Mouse (Mus musculus) retina, adult 2 months (tissue): Measurements from ENCODE around the gene Pds5b.
"Not testable (repeated sequence)": the region's sequence is repeated elsewhere in the genome, so short reads cannot be mapped to it uniquely, and the experiment has no call there.

Experiments
- DNase-seq: peaks from one replicate; pipeline ENCODE4 v3.0.0-alpha.2; 2012; ENCODE audit warnings: low read depth, low spot score

Gene Pds5b

DNA sequence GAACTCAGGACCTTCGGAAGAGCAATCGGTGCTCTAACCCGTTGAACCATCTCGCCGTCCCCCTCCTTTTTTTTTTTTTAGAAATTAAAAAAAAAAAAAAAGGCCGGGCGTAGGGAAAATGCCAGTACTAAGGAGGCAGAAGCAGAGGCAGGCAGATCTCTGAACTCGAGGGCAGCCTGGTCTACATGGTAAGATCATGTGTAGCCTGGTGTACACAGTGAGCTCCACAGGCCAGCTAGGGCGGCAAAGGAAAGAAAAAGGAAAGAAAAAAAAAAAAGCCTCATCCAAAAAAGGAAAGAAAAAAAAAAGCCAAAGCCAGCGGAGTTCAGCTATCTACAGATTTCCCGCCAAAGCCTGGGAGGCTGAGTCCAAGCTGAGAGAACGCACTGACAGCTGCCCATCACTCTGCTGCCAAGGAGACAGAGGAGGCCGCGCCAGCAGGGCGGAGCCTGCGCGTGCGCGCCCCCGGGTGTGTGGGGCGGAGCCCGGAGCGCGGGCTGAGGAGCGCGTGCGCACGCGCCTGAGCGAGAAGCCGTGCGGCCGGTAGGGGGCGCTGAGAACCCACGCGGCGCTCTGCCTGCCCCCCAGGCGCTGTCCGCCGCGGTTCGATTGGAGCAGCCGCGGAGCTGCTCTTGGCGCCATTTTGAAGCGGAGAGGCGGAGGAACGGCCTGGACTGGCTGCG is at the start of gene Pds5b:
Gene Pds5b, plus strand, starts transcription at position 587 of the 683 bp plus-strand sequence.
- DNase-seq: peak; percentile 95

DNA sequence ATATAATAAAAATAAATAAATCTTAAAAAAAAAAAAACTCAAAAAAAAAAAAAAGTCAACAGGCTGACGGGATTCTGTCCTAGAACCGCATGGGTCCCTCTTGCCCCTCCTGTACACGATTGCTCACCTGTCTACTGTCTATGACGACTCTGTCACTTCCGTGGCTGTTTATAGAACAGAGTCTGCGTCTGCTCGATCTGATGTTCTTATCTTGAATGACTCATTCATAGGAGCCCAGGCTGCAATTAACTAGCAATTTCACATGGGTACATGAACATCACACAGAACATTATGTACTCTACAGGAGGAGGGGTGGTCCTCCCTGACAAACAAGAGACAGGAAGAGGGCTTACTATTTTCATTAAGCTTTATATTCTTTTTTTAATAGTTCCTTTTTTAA is 48.0 kb upstream of the Pds5b start:
- DNase-seq: no peak

DNA sequence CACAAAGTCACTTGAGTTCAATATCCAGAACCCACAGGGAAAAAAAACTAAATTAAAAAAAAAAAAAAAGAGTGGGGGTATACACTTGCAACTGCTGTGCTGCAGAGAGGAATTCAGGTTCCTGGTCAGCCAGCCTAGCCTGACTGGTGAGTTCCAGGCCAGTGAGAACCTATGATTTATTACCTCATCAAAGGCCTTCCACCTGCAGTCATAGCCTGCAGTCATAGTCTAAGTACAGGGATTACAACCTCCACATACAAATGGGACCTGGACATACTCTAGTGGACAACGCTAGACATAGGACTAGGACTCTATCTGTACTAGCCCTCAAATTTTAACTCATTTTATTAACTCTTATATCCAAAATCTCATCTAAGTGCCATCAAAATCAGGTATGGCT is 44.3 kb upstream of the Pds5b start:
- no peak for DNase-seq

DNA sequence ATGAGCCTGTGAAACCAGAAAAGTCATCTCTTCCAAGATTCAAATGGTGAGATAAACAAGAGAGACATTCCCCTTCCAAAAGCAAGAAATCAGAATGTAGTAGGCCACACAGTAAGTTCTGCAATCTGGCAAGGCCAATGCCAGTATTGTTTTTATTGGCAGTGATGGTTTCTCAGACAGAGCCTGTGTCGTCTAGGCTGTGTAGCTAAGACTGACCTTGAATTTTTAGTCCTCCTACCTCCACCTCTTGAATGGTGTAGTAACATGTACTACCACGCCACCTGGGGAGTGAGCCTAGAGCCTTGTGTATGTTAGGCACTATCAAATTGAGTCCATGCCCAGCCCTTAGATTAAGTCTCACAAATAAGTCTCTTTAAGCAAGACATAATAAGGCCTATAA is 43.8 kb upstream of the Pds5b start:
- no peak for DNase-seq

DNA sequence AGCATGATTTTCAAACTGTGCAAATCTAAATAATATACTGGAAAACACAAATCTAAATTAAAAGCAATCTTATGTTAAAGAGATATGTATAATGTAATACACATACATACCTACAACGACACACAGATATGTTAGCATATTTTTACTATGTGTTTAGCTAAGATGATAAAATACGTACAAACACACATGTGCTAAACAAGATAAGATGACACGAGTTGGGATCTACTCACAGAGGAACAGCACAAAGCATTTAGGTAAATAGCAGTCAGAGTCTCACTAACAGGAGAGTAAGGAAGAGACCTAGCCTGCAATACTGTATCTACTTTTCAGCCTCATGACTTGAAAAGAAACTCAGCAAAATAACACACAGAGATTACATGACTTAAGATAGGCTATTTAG is 32.1 kb upstream of the Pds5b start:
- no peak for DNase-seq

DNA sequence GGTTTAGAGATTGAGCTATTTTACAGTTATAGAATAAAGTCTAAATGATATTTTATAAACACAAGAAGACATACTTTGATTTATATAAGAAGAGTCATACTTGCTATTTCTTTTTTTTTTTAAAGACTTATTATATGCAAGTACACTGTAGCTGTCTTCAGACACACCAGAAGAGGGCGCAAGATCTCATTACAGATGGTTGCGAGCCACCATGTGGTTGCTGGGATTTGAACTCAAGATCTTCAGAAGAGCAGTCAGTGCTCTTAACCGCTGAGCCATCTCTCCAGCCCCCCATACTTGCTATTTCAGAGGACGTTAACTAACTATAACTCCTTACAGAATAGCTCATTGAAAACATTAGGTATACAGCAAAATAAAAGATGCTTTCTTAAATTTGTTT is 30.1 kb upstream of the Pds5b start:
- not testable (repeated sequence) for DNase-seq

DNA sequence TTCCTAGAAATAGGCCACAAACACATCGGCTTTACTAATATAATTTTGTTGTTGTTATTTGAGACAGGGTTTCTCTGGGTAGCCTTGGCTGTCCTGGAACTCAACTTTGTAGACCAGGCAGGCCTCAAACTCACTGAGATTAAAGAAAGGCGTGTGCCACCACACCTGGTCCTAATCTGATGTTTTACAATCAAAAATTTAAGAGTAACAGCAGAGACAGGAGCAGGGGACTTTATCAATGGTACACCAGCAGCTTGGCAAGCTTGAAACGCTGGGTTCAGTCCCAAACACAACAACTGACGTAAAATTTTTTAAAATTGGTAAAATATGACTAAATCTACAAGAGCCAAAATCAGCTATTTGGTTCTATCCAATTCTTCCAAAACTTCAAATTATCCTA is 28.6 kb upstream of the Pds5b start:
- no peak for DNase-seq

DNA sequence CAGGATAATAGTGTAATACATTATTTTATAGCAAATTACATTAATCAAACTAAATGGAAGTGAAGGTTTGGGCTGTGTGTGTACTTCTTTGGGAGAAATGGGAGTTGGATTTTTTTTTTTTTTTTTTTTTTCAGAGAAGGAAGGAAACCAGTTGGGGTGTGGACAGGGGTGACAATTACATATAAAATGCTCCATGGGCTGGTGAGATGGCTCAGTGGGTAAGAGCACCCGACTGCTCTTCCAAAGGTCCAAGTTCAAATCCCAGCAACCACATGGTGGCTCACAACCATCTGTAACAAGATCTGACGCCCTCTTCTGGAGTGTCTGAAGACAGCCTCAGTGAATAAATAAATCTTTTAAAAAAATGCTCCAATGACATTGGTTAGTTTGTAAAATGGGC is 21.0 kb upstream of the Pds5b start:
- DNase-seq: no peak

DNA sequence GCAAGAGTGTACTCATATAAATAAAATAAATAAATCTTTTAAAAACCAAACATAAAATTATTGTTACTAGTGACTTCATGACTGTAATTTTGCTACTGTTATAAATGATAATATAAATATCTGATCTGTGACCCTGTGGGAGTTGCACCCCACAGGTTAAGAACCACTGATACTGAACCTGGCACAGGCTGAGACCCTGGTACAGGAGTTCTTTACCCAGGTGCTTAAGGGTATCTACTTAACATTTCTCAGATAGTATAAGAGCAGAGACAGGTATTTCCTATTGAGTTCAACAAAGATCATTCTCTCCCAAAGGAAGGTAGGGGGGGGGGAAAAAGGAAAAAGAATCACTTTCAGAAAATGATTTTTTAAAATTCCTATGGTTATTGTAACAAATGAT is 19.0 kb upstream of the Pds5b start:
- DNase-seq: no peak

DNA sequence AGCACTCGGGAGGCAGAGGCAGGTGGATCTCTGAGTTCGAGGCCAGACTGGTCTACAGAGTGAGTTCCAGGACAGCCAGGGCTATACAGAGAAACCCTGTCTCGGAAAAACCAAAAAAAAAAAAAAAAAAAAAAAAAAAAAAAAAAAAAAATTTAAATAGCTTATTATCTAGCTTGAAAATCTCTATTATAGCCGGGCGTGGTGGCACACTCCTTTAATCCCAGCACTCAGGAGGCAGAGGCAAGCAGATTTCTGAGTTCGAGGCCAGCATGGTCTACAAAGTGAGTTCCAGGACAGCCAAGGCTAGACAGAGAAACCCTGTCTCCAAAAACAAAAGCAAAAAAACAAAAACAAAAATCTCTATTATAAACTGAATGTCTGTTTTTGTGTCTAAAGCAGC is 14.1 kb upstream of the Pds5b start:
- not testable (repeated sequence) for DNase-seq

DNA sequence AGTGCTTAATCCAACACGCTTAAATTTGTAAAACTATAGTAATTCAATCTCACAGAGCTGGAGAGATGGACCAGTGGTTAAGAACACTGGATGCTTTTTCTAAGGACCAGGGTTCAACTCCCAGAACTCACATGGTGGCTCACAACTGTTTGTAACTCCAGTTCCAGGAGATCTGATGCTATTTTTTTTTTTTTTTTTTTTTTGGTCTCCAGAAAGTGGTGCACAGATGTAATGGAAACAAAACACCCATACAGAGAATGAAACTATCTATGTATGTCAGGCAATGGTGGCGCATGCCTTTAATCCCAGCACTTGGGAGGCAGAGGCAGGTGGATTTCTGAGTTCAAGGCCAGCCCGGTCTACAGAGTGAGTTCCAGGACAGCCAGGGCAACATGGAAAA is 13.2 kb upstream of the Pds5b start:
- not testable (repeated sequence) for DNase-seq

DNA sequence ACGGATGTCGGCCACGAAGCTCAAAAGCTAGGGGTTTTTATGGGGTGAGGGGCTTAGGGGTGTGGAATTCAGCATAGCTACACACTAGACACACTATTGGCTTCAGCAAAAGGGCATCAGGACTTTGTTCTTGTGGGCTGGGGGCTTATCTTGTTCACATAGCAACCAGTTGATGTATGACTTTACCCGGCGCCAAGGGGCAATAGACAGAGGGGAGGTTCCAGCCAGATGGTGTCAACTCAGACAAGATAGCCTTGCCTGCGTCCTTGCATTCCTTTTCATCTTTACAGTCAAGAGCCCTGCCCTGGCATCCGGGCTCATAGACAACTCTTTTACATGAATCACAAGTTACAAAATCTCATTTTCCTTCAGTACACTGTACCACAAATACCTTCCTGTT is 9.6 kb upstream of the Pds5b start:
- not testable (repeated sequence) for DNase-seq

DNA sequence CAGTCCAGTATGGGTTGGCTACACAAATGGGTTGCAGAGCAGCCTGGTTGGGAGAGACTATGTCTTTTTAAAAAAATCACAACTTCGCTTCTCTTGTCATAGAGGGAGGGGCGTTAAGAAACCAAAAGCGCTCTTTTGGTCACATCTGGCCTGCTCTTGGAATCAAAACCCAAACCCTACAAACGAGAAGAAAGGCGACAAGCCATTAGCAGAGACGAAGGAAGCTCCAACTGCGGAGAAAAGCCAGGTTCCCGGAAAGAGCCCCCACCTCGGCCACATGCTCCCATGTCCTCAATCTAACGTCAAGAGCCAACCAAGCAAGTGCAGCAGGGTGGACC is 8.8 kb upstream of the Pds5b start:
- DNase-seq: no peak

DNA sequence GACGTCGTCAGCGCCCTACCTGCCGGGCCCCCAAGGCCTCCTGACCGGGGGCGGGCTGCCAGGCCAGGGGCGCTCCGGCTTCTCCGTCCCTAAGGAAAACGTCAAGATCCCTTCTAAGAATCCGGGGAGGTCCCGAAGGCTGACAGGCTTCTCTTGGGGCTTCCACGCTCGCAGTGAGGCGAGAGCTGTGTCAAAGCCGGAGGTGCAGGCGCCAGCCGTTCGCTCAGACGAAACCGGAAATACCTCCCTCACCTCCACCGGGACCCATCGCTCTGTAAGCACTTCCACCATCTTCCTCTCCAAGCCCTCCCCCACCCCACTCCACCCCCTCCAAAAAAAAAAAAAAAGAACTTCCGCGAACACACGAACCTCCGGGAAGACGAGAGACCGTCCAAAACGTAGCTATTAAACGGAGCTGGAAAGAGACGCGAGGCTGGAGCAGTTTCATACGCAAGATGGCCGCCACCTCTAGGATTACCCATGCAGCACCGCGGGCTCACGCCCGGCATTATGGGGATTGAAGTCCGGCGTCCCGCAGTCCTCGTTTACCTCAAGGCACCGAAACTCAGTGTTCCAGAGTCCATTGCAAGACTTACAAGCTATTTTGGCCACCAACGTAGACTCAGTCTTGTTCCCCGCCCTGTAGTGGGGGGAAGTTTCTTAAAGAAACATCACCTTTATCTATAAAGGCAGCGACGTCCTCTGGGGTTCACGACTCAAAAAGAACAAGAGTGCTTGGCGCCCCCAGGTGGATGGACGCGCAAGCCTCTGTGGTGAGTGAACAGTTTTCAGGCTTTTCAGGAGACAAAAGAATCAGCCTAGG is 8.2 kb upstream of the Pds5b start:
- DNase-seq: peak; percentile 90

DNA sequence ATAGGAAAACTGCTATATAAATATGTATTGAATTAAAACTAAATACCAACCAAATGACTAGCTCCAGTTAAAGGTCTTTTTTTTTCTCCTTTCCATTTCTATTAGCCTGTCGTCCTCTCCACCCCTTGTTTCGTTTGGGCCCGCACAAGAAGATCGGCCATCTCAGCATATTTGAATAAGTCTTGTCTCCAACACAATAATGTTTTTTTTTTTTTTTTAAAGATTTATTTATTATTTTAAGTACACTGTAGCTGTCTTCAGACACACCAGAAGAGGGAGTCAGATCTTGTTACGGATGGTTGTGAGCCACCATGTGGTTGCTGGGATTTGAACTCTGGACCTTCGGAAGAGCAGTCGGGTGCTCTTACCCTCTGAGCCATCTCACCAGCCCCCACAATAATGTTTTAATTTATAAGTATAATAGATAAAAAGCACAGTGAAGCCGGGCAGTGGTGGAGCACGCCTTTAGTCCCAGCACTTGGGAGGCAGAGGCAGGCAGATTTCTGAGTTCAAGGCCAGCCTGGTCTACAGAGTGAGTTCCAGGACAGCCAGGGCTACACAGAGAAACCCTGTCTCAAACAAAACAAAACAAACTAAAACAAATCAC is 7.3 kb upstream of the Pds5b start, which contains the start of gene N4bp2l2:
Gene N4bp2l2, minus strand, starts transcription at position 51 of the 607 bp plus-strand sequence.
- DNase-seq: not testable (repeated sequence)

DNA sequence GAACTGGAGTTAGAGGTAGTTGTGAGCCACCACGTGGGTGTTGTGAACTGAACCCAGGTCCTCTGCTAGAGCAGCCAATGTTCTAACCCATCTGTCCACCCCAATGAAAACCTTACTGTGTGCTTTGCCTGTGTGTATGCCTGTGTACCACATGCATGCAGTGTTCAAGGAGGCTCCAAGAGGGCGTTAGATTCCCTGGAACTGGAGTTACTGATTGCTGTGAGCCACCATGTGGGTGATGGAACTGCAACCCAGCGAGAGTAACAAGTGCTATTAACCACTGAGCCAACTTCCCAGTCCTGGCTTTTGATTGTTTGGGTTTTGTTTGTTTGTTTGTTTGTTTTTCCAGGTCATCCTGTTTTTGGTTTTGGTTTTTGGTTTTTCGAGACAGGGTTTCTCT is 4.8 kb upstream of the Pds5b start:
- no peak for DNase-seq

DNA sequence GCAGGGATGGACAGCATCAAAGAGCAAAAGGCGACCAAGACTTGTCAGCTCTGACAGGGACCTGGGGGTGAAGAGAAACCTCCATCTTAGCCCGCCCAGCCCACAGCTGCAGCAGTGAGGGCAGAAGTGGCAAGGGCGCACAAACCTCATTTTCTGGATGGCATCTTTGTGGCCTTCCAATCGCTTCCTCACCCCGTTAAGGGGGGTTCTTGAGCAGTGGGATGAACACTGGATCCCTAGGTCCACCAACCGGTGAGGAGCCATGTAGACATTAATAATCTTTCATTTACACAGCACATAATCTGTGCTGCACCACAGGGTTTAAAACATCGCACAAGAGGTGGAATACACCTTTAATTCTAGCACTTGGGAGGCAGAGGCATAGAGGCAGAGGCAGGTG is 1.2 kb upstream of the Pds5b start:
- no peak for DNase-seq

DNA sequence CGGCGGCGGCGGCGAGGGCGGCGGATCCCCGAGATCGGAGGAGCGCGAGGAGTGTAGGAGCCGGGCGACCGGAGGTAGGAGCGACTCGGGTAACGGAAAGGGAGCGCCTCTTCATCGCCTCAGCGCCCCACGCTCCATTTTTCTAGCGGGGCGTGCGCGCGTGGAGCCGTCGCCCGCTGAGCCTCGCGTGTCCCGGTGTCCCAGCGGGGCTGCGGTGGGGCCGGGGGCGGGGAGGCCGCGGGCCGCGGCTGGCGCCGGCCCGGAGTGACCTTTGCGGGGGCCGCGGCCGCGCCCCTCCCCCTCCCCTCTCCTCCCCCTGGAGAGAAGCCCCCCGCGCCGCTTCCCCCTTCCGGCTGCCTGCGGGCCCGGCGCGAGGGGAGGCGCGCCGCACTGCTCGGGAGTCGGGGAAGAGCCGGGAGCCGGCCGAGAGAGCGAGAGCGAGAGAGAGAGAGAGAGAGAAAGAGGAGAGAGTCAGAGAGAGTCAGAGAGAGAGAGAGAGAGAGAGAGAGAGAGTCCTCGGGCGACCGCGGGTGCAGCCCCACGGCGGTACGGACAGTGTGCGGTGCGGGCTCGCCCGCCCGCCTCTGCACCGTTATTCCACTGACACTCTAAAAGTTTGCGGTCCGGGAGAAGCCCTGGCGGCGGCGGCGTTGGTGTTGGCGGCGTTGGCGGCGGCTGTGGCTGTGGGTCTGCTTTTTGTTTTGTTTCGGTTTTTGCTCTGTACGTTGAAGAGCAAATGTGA is 512 bp downstream of the Pds5b start:
- DNase-seq: no peak

DNA sequence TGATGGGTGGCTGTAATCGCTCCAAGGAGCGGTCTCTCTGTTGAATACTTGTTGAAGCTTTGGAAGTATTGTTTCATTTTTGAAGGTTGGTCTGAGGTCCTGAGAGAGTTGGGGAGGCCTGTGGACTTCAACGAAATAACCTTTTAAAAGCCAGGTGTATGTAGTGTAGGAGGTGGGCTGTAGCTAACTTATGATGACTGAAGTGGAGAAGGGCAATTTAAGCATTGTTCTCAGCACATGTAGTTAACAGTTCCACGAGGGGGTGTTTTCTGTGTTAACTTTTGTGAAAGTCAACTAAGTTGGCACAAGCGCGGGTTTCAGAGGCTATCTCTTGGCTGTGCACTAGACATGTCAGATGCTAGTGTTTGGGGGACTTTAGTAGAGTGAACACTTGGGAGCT is 1.3 kb downstream of the Pds5b start:
- DNase-seq: no peak

DNA sequence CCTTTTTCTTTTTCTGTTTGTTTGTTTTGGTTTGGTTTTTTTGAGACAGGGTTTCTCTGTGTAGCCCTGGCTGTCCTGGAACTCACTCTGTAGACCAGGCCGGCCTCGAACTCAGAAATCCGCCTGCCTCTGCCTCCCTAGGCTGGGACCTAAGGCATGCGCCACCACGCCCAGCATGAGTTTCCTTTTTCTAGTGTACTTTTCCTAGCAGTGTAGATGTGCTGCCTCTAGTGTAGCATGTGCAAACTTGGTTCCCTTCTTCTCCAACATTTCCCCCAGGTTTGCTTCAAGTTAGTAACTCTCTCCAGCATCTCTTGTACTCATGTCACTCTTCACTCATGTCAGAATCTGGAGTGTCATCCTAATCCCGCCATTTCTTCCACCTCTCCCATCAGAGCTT is 9.3 kb downstream of the Pds5b start:
- DNase-seq: not testable (repeated sequence)

DNA sequence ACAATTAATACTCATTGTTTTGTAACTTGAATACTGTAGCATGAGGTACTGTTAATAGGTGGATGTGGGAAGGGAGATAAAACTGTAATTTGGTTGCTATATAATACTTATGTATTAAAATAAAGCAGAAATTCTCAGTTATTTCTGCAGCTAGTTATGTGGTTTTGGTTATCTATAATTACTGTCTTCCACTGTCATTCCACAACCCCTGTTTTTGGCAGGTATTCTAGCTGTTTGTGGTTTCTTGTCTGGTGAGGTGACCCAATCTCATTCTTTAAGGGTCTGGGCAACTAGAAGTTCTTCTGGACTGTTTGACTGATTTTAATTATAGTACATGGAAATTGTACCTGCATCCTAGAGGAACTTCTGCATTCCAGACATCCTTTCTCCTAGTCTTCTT is 17.1 kb downstream of the Pds5b start:
- no peak for DNase-seq

DNA sequence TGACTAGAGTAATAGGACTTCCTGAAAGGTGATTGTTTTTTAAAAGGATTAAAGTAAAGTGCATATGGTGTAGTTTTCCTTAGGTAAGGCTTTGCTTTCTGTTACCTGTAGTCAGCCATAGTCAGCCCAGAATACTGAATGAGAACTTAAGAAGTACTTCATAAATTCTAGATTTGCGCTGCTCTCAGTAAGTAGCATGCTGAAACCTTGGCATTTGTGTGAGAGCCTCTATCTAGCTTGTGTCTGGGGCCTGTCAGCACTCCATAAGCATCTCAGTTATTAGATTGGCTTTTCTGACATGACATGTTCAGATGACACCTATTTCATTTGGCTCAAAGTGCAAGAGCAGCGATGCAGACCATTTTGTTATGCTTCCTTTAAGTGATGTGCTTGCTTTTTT is 19.7 kb downstream of the Pds5b start:
- DNase-seq: no peak
